Mouse (Mus musculus) liver, embryonic 15.5 days (tissue): ENCODE results near the gene Ruvbl1. TPM values are rescaled to one million over a fixed set of nuclear protein-coding genes. Genes with fewer than 3 reads are reported as not detected.

Experiments used
- polyA plus RNA-seq: library from polyadenylated mRNA; unstranded; fragments of >200 nt; fragmentation: Nextera tagmentation; extraction: Ambion mirVana; gene quantifications from 2 replicates; pipeline ENCODE4 v1.2.1, GENCODE M21; 2015

The Ruvbl1 gene
- polyA plus RNA-seq, 1 experiment from 2014 or later: 68.2 TPM

Other genes with a start within 250 kb of the Ruvbl1 start
- not detected in 2 replicates for gene Dnajb8, start 243.1 kb upstream of the Ruvbl1 start, polyA plus RNA-seq
- 17.1 and 17.9 TPM in 2 replicates for gene Eefsec, start 18.9 kb upstream of the Ruvbl1 start, polyA plus RNA-seq
- 123 and 141 TPM in 2 replicates for gene Sec61a1, start 53.5 kb downstream of the Ruvbl1 start, polyA plus RNA-seq
- 0.82 and 1.5 TPM in 2 replicates for gene Kbtbd12, start 172.5 kb downstream of the Ruvbl1 start, polyA plus RNA-seq